Mouse (Mus musculus) CH12.LX (cell line): ENCODE measurements at regions not wholly inside any gene's neighbourhood (a gene's known extent, or its start where the extent isn't known, plus 50 kb on each side); places are given as distances from the start of the nearest gene placed in this dataset.

ENCODE experiments used
- DNase-seq: peaks from one replicate; pipeline ENCODE4 v3.0.0-alpha.2; 2013; ENCODE audit errors: extremely low read depth
- H3K27ac ChIP-seq: 2 replicates; pipeline ENCODE4 v1.5.1; 2012; ENCODE audit warnings: low read depth, mild to moderate bottlenecking, control low read depth, moderate library complexity; ENCODE audit not compliant: insufficient read depth
- H3K27me3 ChIP-seq: replicated peaks from 2 replicates; pipeline ENCODE3; 2012; ENCODE audit warnings: inconsistent platforms
- H3K36me3 ChIP-seq, 2 experiments: replicated peaks in 1 of 2; 2 replicates each; pipeline versions ENCODE3 to v1.6.1; 2012; ENCODE audit warnings: inconsistent platforms in 1 of 2, low read length in 1 of 2, mild to moderate bottlenecking in 1 of 2, mixed read lengths in 1 of 2, moderate library complexity in 1 of 2; ENCODE audit not compliant: control insufficient read depth in 1 of 2, insufficient read depth in 1 of 2
- H3K4me1 ChIP-seq, 2 experiments: 2 replicates each; pipeline ENCODE4 v1.6.1; 2012; ENCODE audit warnings: inconsistent platforms in 1 of 2, moderate library complexity in 1 of 2; ENCODE audit not compliant: insufficient read depth in 2 of 2, control insufficient read depth in 1 of 2
- H3K4me2 ChIP-seq: 2 replicates; pipeline ENCODE4 v1.6.1; 2012; ENCODE audit warnings: low read depth, mild to moderate bottlenecking, control low read depth; ENCODE audit not compliant: poor library complexity, insufficient read depth, severe bottlenecking
- H3K4me3 ChIP-seq, 3 experiments: fragments of 150-350 bp in 1 of 3; sonication (generic) in 1 of 3; replicated peaks in 1 of 3; 2 replicates each; pipeline versions ENCODE3 to v1.5.1; 2011 to 2012; ENCODE audit warnings: low read depth in 2 of 3, low read length in 2 of 3, mild to moderate bottlenecking in 2 of 3, moderate library complexity in 2 of 3, control low read depth in 1 of 3, improper control_type of control experiment in 1 of 3, inconsistent platforms in 1 of 3, mixed read lengths in 1 of 3; ENCODE audit not compliant: poor library complexity in 1 of 3
- H3K79me2 ChIP-seq: replicated peaks from 2 replicates; pipeline ENCODE4 v1.6.1; 2012; ENCODE audit warnings: mild to moderate bottlenecking, moderate library complexity; ENCODE audit not compliant: control insufficient read depth, poor library complexity, insufficient read depth, severe bottlenecking; ENCODE audit errors: extremely low read depth
- H3K9ac ChIP-seq: 2 replicates; pipeline ENCODE4 v1.6.1; 2012; ENCODE audit warnings: low read depth, mild to moderate bottlenecking, control low read depth, moderate library complexity; ENCODE audit not compliant: insufficient read depth
- H3K9me3 ChIP-seq: replicated peaks from 2 replicates; pipeline ENCODE3; 2012; ENCODE audit warnings: low read length, inconsistent platforms, mixed read lengths
- BHLHE40 ChIP-seq: IDR thresholded peaks from 2 replicates; pipeline ENCODE4 v1.6.1; 2011; ENCODE audit warnings: mild to moderate bottlenecking, low read depth, low read length, improper control_type of control experiment
- CHD1 ChIP-seq: IDR thresholded peaks from 2 replicates; pipeline ENCODE4 v1.6.1; 2012; ENCODE audit warnings: low read depth, low read length, improper control_type of control experiment, inconsistent platforms
- CHD2 ChIP-seq: IDR thresholded peaks from 2 replicates; pipeline ENCODE4 v1.6.1; 2011; ENCODE audit warnings: low read length, improper control_type of control experiment
- CTCF ChIP-seq, 2 experiments: IDR thresholded peaks in 1 of 2; conservative IDR thresholded peaks in 1 of 2; 2 replicates each; pipeline ENCODE4 v1.5.1; 2011 to 2012; ENCODE audit warnings: low read depth in 2 of 2, low read length in 2 of 2, improper control_type of control experiment in 1 of 2, inconsistent platforms in 1 of 2, mild to moderate bottlenecking in 1 of 2, moderate library complexity in 1 of 2
- ELF1 ChIP-seq: IDR thresholded peaks from 2 replicates; pipeline ENCODE4 v1.6.1; 2014; ENCODE audit warnings: low read depth, mild to moderate bottlenecking, inconsistent platforms, low read length, improper control_type of control experiment
- EP300 ChIP-seq: IDR thresholded peaks from 2 replicates; pipeline ENCODE4 v1.6.1; 2011; ENCODE audit warnings: low read length, improper control_type of control experiment
- ETS1 ChIP-seq: conservative IDR thresholded peaks from 2 replicates; pipeline ENCODE4 v1.6.1; 2012; ENCODE audit warnings: low read depth, mild to moderate bottlenecking, inconsistent platforms, low read length, improper control_type of control experiment, moderate library complexity
- HCFC1 ChIP-seq: IDR thresholded peaks from 2 replicates; pipeline ENCODE4 v1.6.1; 2012; ENCODE audit warnings: low read depth, mild to moderate bottlenecking, inconsistent platforms, low read length, improper control_type of control experiment
- IRF4 ChIP-seq: IDR thresholded peaks from 2 replicates; pipeline ENCODE4 v1.6.1; 2014; ENCODE audit warnings: low read depth, mild to moderate bottlenecking, inconsistent platforms, low read length, improper control_type of control experiment
- JUN ChIP-seq: IDR thresholded peaks from 2 replicates; pipeline ENCODE4 v1.6.1; 2011; ENCODE audit warnings: low read depth, mild to moderate bottlenecking, low read length, improper control_type of control experiment, moderate library complexity; ENCODE audit not compliant: insufficient read depth
- JUND ChIP-seq: conservative IDR thresholded peaks from 2 replicates; pipeline ENCODE4 v1.6.1; 2011; ENCODE audit warnings: low read depth, low read length, improper control_type of control experiment
- MYC ChIP-seq: IDR thresholded peaks from 2 replicates; pipeline ENCODE4 v1.6.1; 2011; ENCODE audit warnings: low read depth, mild to moderate bottlenecking, improper control_type of control experiment, low read length
- NELFE ChIP-seq: IDR thresholded peaks from 2 replicates; pipeline ENCODE4 v1.6.1; 2011; ENCODE audit warnings: low read depth, low read length, improper control_type of control experiment
- NRF1 ChIP-seq: IDR thresholded peaks from 2 replicates; pipeline ENCODE4 v1.6.1; 2014; ENCODE audit warnings: low read depth, mild to moderate bottlenecking, inconsistent platforms, low read length, improper control_type of control experiment, moderate library complexity
- PAX5 ChIP-seq: IDR thresholded peaks from 2 replicates; pipeline ENCODE4 v1.6.1; 2012; ENCODE audit warnings: low read length, inconsistent platforms, mixed read lengths
- POLR2A ChIP-seq: IDR thresholded peaks from 2 replicates; pipeline ENCODE4 v1.6.1; 2011; ENCODE audit warnings: low read depth, mild to moderate bottlenecking, improper control_type of control experiment, low read length
- RAD21 ChIP-seq: IDR thresholded peaks from 2 replicates; pipeline ENCODE4 v1.6.1; 2011; ENCODE audit warnings: low read depth, mild to moderate bottlenecking, low read length, improper control_type of control experiment, moderate library complexity
- RCOR1 ChIP-seq: conservative IDR thresholded peaks from 2 replicates; pipeline ENCODE4 v1.6.1; 2012; ENCODE audit warnings: low read depth, mild to moderate bottlenecking, inconsistent platforms, low read length, improper control_type of control experiment
- SIN3A ChIP-seq: IDR thresholded peaks from 2 replicates; pipeline ENCODE4 v1.6.1; 2012; ENCODE audit warnings: low read length, improper control_type of control experiment, inconsistent platforms
- SMC3 ChIP-seq: IDR thresholded peaks from 2 replicates; pipeline ENCODE4 v1.6.1; 2011; ENCODE audit warnings: low read depth, low read length, improper control_type of control experiment
- USF2 ChIP-seq: conservative IDR thresholded peaks from 2 replicates; pipeline ENCODE4 v1.6.1; 2011; ENCODE audit warnings: low read depth, low read length, improper control_type of control experiment
- ZKSCAN1 ChIP-seq: IDR thresholded peaks from 2 replicates; pipeline ENCODE4 v1.6.1; 2012; ENCODE audit warnings: low read depth, inconsistent platforms, low read length, improper control_type of control experiment, borderline replicate concordance
- dilution Hi-C: fragments of 300-500 bp; cut with MboI; formaldehyde crosslinking; loops from 2 replicates; pipeline ENCODE4 v1.14.3; 2020; ENCODE audit warnings: low sequenced_read_pairs; ENCODE audit not compliant: extremely low pct_unique_long_range_greater_than_20kb, extremely low pct_ligation_motif_present
- in situ Hi-C: fragments of 300-500 bp; cut with MboI; formaldehyde crosslinking; loops from 3 replicates; pipeline ENCODE4 v1.14.3; 2019; ENCODE audit warnings: low sequenced_read_pairs, low pct_ligation_motif_present, low pct_unique_long_range_greater_than_20kb, mixed read lengths

GRCm38 (mm10) chr4:26933988-26934798 is 587.5 kb upstream of the Manea start:
- Histone ChIP-seq H3K9me3 (no peaks in the 10 kb centered on the region), H3K4me1 (no peaks in the 10 kb centered on the region), H3K9ac (no peak overlapping the region), H3K27ac (no peak overlapping the region), H3K27me3 (no peaks in the 10 kb centered on the region), H3K36me3 (no peaks in the 10 kb centered on the region), H3K4me3 (no peak overlapping the region), H3K4me2 (no peak overlapping the region), H3K79me2 (no peaks in the 10 kb centered on the region)
- no peak for DNase-seq
- in situ Hi-C loops, result no loop called here
- dilution Hi-C loops, result no loop called here
- TF ChIP-seq ELF1 (no peak), NELFE (no peak), ETS1 (no peak), ZKSCAN1 (no peak), RCOR1 (no peak), JUND (no peak), EP300 (no peak), JUN (no peak), HCFC1 (no peak), USF2 (no peak), NRF1 (no peak), IRF4 (no peak), CHD2 (no peak), SIN3A (no peak), SMC3 (no peak), POLR2A (no peak), PAX5 (no peak), CHD1 (no peak), MYC (no peak)

GRCm38 (mm10) chr4:26929879-26930481 is 583.3 kb upstream of the Manea start:
- H3K4me1 ChIP-seq, result no peaks in the 10 kb centered on the region
- H3K4me3 ChIP-seq, result no peak overlapping the region
- H3K4me2 ChIP-seq, result no peak overlapping the region
- no peak overlapping the region for H3K27ac ChIP-seq
- dilution Hi-C loops, result no loop called here
- in situ Hi-C loops, result no loop called here
- H3K36me3 ChIP-seq, result no peaks in the 10 kb centered on the region
- H3K27me3 ChIP-seq, result no peaks in the 10 kb centered on the region
- peak; percentile 28 for DNase-seq
- H3K9me3 ChIP-seq, result no peaks in the 10 kb centered on the region
- no peak overlapping the region for H3K9ac ChIP-seq
- no peaks in the 10 kb centered on the region for H3K79me2 ChIP-seq
- TF ChIP-seq NELFE, result no peak
- peak; percentile 40 for TF ChIP-seq RAD21
- no peak for TF ChIP-seq SMC3
- no peak for TF ChIP-seq BHLHE40
- TF ChIP-seq CTCF (conservative IDR thresholded peaks at IDR 0.05 in 1 of 2, IDR thresholded peaks at IDR 0.05 in 1 of 2; ENCODE audit: low read depth in 2 of 2, low read length in 2 of 2), result peak in 1 of 2 experiments; percentile 30; a peak in 1 of 4 replicates
